Mouse (Mus musculus) urinary bladder, postnatal 36 days (tissue): ENCODE data around the gene Chil3.
"Not testable (repeated sequence)": the region's sequence is repeated elsewhere in the genome, so short reads cannot be mapped to it uniquely, and the experiment has no call there.

Source experiments
- DNase-seq, 2 experiments: peaks; one replicate each; pipeline ENCODE4 v3.0.0; 2022; ENCODE audit warnings: low spot score in 2 of 2, mixed read lengths in 1 of 2

Gene Chil3

GRCm38 (mm10) chr3:106167464-106167863 lies at the start of gene Chil3:
TSS of gene Chil3 (minus strand) at chr3:106167564.
- no peak for DNase-seq

GRCm38 (mm10) chr3:106198030-106198429 lies 30.7 kb upstream of the Chil3 start:
- DNase-seq = not testable (repeated sequence)

GRCm38 (mm10) chr3:106197246-106197645 lies 29.9 kb upstream of the Chil3 start:
- DNase-seq = not testable (repeated sequence)

DNA sequence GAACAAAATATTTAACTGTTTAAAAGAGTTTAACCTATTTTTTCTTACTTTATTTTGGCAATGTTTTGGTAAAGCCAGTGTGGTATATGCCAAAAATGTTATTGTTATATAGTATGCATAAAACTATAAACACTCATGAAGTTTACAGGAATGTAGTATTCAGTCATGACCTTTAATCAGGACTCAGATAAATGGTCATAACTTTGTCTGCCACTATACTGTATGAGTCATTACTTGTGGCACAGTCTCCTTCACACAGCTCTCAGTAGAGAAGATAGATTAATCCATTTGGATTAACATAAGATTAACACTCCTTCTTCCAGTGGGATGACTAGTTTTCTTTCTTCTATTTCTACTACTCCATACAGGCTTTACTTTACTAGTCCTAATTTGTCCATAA lies 28.9 kb upstream of the Chil3 start:
- DNase-seq = no peak

GRCm38 (mm10) chr3:106195486-106195885 lies 28.1 kb upstream of the Chil3 start:
- no peak for DNase-seq

DNA sequence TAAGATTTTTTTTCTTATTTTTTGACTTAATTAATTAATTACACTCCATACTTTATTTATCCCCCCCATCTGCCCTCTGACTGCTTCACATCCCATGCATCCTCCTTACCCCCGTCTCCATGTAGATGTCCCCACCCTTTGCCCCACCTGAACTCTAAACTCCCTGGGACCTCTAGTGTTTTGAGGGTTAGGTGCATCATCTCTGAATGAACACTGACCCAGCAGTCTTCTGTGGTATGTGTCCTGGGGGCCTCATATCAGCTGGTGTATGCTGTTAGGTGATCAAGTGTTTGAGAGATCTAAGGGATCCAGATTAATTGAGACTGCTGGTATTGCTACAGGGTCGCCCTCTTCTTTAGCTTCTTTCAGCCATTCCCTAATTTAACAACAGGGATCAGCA lies 20.6 kb upstream of the Chil3 start:
- DNase-seq = no peak

- DNase-seq = no peak
These were observed 10.3 kb upstream of the Chil3 start for GRCm38 (mm10) chr3:106177509-106178189.

GRCm38 (mm10) chr3:106174971-106175370 lies 7.6 kb upstream of the Chil3 start:
- DNase-seq = not testable (repeated sequence)

- not testable (repeated sequence) for DNase-seq
These were observed 5.1 kb upstream of the Chil3 start for GRCm38 (mm10) chr3:106172506-106172905.

GRCm38 (mm10) chr3:106171135-106171731 lies 3.9 kb upstream of the Chil3 start:
- no peak for DNase-seq

DNA sequence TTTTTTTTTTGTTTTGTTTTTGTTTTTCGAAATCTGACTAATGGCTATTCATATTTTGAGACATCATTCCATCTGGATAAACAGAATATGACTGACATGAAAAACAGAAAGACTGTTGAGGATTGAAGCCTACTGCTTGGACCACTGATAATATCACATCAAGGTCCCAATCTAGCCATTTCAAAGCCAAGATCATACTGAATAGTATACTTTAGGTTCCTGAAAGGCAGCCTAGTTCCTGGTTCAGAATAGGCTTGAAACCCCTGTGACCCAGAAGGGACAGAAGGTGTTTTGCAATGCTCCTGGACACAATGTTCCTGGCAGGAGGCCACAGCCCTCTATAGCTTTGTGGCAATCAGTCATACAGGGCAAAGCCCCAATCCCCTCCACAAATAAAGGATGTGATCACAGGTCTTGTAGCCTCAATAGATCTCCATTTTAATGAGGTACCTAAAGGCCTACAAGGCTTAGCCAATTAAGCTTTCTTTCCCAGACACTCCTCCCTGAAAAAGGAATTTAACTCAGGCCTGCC lies 3.2 kb upstream of the Chil3 start:
- peak in 1 of 2 experiments; percentile 54 for DNase-seq

GRCm38 (mm10) chr3:106154413-106154812 lies 13.0 kb downstream of the Chil3 start:
- DNase-seq = no peak

- no peak for DNase-seq
These were observed 23.3 kb downstream of the Chil3 start for GRCm38 (mm10) chr3:106144081-106144480.

GRCm38 (mm10) chr3:106131690-106132089 lies 35.7 kb downstream of the Chil3 start:
- no peak for DNase-seq

DNA sequence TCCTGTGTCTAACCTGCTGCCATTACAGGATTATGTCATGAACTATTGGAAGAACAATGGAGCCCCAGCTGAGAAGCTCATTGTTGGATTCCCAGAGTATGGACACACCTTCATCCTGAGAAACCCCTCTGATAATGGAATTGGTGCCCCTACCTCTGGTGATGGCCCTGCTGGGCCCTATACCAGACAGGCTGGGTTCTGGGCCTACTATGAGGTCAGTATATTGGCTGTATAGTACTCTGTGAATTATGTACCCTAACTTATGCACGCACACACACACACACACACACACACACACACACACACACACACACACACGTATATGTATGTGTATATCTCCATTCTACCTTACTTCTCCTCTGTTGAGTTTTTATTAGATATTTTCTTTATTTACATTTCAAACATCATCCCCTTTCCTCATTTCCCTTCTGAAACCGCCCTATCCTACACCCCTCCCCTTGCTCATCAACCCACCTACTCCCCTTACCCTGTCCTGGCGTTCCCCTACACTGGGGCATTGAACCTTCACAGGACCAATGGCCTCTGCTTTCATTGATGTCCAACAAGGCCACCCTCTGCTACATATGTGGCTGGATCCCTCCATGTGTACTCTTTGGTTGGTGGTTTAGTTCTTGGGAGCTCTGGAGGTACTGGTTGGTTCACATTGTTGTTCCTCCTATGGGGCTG lies 38.4 kb downstream of the Chil3 start:
- no peak for DNase-seq

DNA sequence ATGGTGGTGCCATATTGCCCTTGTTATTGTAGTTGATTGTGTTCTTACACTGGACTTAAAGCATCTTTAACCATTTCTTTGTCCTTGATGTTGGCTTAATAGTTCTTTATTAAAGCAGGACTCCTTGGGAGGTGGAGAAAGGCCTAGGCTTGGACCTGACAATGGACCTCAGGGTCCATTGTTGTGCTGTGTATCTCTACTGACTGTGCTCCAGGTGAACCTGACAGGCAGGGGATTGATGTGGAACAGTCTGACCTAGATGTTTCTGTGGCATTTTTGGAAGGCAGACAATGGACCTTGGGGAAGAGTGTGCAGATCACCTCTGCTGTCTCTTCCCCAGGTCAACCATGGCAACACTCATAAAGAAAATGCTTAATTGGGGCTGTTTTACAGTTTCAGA lies 40.4 kb downstream of the Chil3 start:
- no peak for DNase-seq

DNA sequence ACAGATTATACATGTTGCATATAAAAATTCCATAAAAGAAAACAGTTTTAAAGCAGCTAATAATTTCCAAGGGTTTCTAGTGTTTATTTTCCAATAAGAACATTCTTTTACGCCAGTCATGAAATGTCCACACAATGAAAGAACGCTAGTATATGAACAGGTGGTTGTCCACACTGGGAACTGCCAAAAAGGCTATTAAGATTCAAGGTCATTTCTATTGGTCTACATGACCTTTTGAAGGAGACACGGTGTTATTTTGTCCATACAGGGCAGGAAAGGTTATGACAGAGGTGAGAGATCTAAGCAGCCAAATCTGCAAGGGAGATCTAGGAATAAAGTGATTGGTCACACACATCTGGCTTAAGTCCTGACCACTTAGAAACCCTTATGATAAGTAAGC lies 54.4 kb downstream of the Chil3 start, which contains the start of gene Chia1:
Gene Chia1, plus strand, starts transcription at position 301 of the 400 bp plus-strand sequence.
- DNase-seq = no peak
